Mouse (Mus musculus) CH12.LX (cell line): ENCODE measurements around the gene Lmna.

Source experiments
- BHLHE40 ChIP-seq: IDR thresholded peaks from 2 replicates; pipeline ENCODE4 v1.6.1; 2011; ENCODE audit warnings: mild to moderate bottlenecking, low read depth, low read length, improper control_type of control experiment
- CHD2 ChIP-seq: IDR thresholded peaks from 2 replicates; pipeline ENCODE4 v1.6.1; 2011; ENCODE audit warnings: low read length, improper control_type of control experiment
- CTCF ChIP-seq, 2 experiments: IDR thresholded peaks in 1 of 2; conservative IDR thresholded peaks in 1 of 2; 2 replicates each; pipeline ENCODE4 v1.5.1; 2011 to 2012; ENCODE audit warnings: low read depth in 2 of 2, low read length in 2 of 2, improper control_type of control experiment in 1 of 2, inconsistent platforms in 1 of 2, mild to moderate bottlenecking in 1 of 2, moderate library complexity in 1 of 2
- ELF1 ChIP-seq: IDR thresholded peaks from 2 replicates; pipeline ENCODE4 v1.6.1; 2014; ENCODE audit warnings: low read depth, mild to moderate bottlenecking, inconsistent platforms, low read length, improper control_type of control experiment
- EP300 ChIP-seq: IDR thresholded peaks from 2 replicates; pipeline ENCODE4 v1.6.1; 2011; ENCODE audit warnings: low read length, improper control_type of control experiment
- MAX ChIP-seq: IDR thresholded peaks from 2 replicates; pipeline ENCODE4 v1.6.1; 2011; ENCODE audit warnings: low read length, improper control_type of control experiment
- MAZ ChIP-seq: IDR thresholded peaks from 2 replicates; pipeline ENCODE4 v1.6.1; 2012; ENCODE audit warnings: low read depth, mild to moderate bottlenecking, inconsistent platforms, low read length, improper control_type of control experiment, moderate library complexity
- POLR2A ChIP-seq: IDR thresholded peaks from 2 replicates; pipeline ENCODE4 v1.6.1; 2011; ENCODE audit warnings: low read depth, mild to moderate bottlenecking, improper control_type of control experiment, low read length
- RCOR1 ChIP-seq: conservative IDR thresholded peaks from 2 replicates; pipeline ENCODE4 v1.6.1; 2012; ENCODE audit warnings: low read depth, mild to moderate bottlenecking, inconsistent platforms, low read length, improper control_type of control experiment
- USF1 ChIP-seq: IDR thresholded peaks from 2 replicates; pipeline ENCODE4 v1.6.1; 2014; ENCODE audit warnings: low read depth, mild to moderate bottlenecking, inconsistent platforms, low read length, improper control_type of control experiment
- ZMIZ1 ChIP-seq: IDR thresholded peaks from 2 replicates; pipeline ENCODE4 v1.6.1; 2012; ENCODE audit warnings: low read depth, mild to moderate bottlenecking, inconsistent platforms, low read length, improper control_type of control experiment

DNA sequence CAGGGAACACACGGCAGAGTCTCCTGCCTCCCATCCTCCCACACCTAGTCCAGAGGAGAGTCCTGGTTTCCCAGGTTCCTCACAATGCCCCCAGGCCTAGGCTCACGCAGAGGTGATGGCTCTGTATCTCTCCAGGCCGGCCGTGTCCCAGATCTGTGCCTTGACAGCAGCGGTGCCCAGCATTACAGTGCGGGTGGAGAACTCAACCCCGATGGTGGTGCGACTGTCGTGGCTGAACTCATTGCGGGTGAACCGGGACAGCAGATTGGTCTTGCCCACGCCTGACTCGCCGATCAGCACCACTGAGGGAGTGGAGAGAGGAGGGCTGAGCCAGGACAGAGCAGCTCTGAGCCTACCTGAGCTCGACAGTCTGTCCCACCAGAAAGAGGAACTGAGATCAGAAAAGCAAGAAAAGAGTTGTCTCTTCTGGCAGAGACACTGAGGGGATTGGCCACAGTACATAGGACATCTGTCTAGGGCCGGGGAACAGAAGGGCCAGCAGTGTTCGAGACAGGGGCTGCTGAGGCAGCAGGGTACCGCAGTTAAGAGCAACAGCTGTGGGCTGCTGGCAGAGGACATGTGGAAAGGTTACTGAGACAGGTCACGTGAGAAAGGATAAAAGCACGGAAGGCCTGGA lies 35.3 kb upstream of the Lmna start:
- TF ChIP-seq EP300 (peak; percentile 88), CTCF (conservative IDR thresholded peaks at IDR 0.05 in 1 of 2, IDR thresholded peaks at IDR 0.05 in 1 of 2; ENCODE audit: low read depth in 2 of 2, low read length in 2 of 2) (no peak), ZMIZ1 (no peak), MAZ (no peak), USF1 (peak; percentile 42), POLR2A (peak; percentile 49; the same call in 1 of the 2 replicates), MAX (no peak), BHLHE40 (peak; percentile 89), ELF1 (no peak), RCOR1 (0 out of 2 replicates have a peak, but pooled peaks have one; percentile 39), CHD2 (0 out of 2 replicates have a peak, but pooled peaks have one; percentile 4)
